Mouse (Mus musculus) left cerebral cortex, adult 8-10 months (tissue): ENCODE data around the gene Runx1. TPM values are rescaled to one million over a fixed set of nuclear protein-coding genes. Genes with fewer than 3 reads are reported as not detected.

Experiments used
- DNase-seq, 2 experiments: peaks; one replicate each; pipeline ENCODE4 v3.0.0; 2022; ENCODE audit warnings: low spot score in 2 of 2
- total RNA-seq, 4 experiments: library from RNA; stranded (reverse); gene quantifications; 2 replicates each; pipeline ENCODE4 v1.2.4; 2022

The Runx1 gene
- total RNA-seq, 4 experiments from 2014 or later = 0.87 to 6.6 (median 2.4) TPM

GRCm38 (mm10) chr16:92699531-92700397, 126.2 kb downstream of the Runx1 start:
- no peak for DNase-seq

DNA sequence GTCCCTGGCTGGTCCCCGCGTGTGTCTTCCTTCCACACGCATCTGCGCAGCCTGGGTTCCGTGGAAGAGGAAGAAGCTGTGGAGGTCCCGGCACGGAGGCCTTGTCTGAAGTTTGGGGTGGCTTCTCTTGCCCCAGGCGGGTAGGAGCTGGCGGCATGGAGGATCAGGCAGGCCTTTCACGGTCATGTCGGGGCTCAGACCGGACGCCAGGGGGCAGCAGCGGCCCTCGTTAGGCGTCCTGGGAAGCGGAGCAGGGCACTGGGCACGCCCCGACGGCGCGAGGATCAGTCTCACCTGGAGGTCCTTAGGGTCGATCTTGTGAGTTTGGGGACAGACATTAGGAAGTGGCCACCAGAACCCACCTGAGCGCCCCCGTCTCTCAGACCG, 127.3 kb downstream of the Runx1 start:
- peak; percentile 37 to 69 for DNase-seq

GRCm38 (mm10) chr16:92697737-92698611, 128.0 kb downstream of the Runx1 start:
- no peak for DNase-seq

- no peak for DNase-seq
Observed at GRCm38 (mm10) chr16:92697227-92697736, 128.7 kb downstream of the Runx1 start.

- peak in 1 of 2 experiments; percentile 5 for DNase-seq
Observed at GRCm38 (mm10) chr16:92696411-92697015, 129.4 kb downstream of the Runx1 start.

DNA sequence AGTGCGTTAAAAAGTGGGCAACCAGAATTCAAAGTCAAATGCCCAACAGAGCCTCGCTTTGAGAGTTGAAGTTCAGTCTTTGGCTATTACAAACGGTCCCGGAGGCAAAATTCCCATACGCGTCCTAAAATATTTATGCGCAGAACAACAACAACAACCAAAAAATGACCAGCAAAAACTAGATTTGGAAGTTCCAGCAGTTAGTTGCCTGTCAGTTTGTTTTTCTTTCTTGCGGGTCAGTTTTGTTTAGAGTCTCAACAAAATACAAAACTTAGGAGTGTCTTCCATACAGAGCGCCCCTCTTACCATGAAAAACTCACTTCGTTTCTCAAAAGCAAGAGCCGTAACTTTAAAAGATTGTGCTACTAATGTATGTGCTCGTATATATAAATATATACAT, 130.0 kb downstream of the Runx1 start:
- no peak for DNase-seq

GRCm38 (mm10) chr16:92695200-92695921, 130.6 kb downstream of the Runx1 start:
- peak in 1 of 2 experiments; percentile 5 for DNase-seq

DNA sequence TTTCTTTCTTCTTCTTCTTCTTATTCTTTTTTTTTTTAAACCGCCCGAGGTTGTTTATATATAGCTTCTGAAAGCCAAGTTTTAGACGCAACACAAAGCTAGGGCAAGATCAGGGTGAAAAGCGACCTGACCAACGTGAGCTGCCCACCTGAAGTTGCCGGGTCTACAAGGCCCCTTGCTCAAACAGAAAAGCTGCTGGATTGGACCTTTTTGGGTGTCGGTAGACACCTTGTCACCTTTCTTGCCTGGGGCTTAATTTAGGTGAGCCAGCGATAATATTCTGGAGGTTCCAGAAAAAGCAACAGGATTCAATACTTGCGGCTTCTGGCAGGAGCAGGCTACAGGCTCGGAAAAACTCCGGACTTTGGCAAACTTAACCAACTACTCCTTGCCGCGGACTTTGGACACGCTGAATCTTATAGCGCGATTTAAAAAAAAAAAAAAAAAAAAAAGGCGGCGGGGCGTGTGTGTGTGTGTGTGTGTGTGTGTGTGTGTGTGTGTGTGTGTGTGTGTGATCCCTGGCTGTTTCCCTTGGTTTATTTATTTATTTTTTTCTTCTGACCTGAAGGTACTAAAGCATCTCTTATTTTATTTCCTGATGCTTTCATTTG, 131.3 kb downstream of the Runx1 start:
- DNase-seq = no peak

DNA sequence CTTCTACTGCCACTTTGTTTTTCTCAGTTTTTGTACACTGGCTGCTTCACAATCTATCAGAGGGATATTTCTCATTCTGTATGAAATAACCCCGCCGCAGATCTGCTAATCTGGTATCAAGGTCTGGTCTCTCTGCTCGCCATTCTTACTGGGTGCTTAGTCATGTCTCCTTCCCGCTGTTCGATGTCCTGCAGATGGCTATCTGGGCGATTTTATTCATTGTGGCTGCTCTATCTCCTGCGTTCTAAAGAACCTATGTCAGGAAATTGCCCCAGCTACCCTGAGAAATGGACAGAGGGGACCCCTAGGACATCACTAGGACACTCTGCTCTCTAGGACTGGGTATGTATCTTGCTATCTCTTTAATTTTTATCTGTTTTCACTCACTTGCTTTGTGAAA, 135.2 kb downstream of the Runx1 start:
- DNase-seq = no peak

GRCm38 (mm10) chr16:92688941-92689340, 137.0 kb downstream of the Runx1 start:
- DNase-seq = no peak

- no peak for DNase-seq
Observed at GRCm38 (mm10) chr16:92686978-92687377, 139.0 kb downstream of the Runx1 start.

DNA sequence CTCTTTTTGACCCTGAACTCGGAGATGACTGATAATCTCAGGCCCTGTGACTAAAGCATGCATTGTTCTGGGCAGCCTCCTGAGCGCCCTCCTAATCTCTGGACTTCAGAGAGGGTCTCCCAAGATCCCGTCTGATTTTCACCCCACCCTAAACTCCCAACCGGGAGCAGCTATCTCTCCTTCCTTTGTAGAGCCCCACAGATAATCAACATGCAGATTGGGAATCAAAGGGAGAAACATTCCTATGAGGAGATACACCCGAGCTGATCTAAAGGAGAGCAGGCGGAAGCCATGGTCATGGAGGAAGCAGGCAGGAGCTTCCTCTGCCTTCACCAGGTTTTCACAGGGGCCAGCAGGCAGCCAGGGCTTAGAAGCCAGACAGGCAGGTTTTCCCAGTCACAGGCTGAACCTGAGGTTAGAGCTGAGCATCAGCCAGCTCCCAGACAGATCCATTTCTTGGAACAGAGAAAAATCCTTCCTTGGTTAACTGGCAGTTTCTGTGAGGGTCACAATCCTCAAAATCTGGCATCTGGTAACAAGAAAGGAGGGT, 140.1 kb downstream of the Runx1 start:
- DNase-seq = no peak

DNA sequence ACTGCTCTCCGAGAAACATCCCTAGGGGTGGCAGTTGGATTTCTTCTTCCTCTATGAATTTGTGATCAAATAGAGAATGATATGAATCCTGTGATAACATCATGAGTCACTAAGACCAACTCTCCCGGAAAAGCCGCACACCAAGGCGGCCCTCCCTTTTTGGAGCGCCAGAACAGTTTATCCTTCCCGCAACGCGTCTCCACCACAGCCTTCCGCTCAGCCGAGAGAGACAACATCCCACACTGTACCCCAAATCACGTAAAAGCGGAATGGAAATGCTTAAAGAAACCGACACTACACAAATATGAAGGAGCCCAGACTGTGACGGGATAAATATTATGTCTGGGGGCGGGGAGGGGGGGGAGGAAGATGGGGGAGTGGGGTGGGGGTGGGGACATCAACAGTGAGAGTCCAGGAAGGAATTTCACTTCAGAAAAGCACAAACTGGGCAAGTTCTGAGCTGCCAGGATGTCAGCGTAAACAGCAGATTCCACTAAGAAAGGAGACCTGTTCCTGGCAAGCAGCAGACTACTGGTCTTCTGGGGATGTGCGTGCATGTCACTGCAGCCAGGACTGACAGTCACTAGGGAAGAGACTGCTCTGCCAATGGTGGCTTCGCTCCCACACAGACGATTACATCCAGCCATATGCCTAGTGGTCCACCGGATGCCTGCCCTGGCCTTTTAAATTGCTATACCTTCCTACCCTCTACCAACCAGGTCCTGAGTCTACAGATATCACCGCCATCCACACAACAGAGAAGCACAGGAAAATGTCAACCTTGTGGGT, 141.3 kb downstream of the Runx1 start:
- DNase-seq = no peak

- DNase-seq = no peak
Observed at GRCm38 (mm10) chr16:92676630-92677029, 149.3 kb downstream of the Runx1 start.

- DNase-seq = no peak
Observed at GRCm38 (mm10) chr16:92675677-92676076, 150.3 kb downstream of the Runx1 start.

- no peak for DNase-seq
Observed at GRCm38 (mm10) chr16:92674916-92675450, 151.0 kb downstream of the Runx1 start.

DNA sequence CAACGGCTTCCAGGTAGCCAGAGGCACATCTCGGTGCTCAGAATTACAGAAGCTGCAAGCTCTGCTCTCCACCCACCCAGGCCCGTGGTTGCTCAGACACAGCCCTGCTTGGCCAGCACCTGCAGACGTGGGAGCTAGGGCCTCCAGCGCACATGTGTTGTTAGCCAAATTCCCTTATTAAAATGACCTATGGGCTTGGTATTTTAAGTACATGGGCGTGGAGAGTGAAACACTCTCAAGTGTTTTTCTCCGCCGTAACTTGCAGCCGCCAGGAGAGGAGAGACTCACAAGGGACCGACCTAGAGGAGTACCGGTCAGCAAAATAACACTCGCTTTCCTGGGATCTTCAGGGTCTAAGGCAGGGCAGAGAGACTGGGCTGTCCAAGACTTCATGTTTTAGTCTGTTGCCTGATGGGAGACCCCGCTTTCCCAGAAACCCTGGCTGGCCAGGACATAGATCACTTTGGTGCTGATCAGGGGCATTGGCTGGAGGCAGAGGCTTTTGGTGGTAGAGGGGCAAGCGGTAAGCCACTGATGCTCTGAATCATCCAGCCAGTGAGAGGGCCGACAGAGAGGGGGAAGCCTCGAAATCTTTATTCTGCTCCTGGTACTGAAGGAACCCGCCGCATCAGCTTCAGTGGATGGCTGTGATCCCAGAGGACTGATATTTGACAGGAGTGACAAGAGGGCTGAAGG, 151.7 kb downstream of the Runx1 start:
- DNase-seq = no peak

DNA sequence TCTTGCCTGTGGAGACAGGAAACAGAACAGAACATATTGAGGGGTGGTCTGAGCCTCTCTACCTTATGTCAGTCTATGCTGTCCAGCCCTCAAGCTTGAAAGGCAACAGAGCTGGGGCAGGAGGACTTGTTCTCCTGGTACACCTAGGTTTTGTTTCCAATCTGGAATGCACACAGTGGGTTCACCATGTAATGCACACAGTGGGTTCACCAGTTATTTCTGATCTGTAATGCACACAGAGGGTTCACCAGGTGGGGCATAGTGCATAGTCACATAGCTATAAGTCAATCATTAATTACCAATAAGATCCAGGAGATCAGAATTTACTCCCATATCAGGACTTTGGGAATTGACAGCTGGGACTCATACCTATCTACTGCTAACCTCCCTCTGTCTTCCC, 157.1 kb downstream of the Runx1 start:
- DNase-seq = no peak

DNA sequence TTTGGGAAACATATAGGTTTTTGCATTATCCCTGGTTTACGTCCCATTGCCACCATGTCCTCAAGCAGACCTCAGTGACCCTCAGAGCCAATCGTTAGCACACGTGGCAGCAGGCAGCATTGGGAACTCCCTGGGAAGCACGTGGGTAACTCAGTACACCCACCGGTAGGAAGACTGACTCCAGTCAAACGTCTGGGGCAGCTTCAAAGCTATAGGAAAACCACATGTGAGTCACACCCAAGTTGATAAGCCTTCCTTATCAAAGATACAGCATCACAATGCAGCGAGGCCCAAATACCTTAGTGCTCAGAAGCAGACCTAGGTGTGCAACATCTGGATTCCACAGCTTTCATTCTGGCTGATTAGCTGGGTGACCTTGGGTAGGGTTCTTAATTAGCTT, 164.2 kb downstream of the Runx1 start:
- no peak for DNase-seq
